Mouse (Mus musculus) megakaryocyte-erythroid progenitor cell, adult 5-6 weeks (primary cell): ENCODE measurements around the gene Khdc1c. TPM values are rescaled to one million over a fixed set of nuclear protein-coding genes. Genes with fewer than 3 reads are reported as not detected.

Experiments used
- total RNA-seq, 2 experiments: library from RNA; stranded (forward) in 1 of 2; stranded (reverse) in 1 of 2; fragments of 200-1000, 215-1000 nt in 1 of 2; fragments of >200 nt in 1 of 2; fragmentation: Nextera tagmentation in 1 of 2; gene quantifications; 2 replicates each; pipeline ENCODE4 v1.2.3; 2014 to 2017

Gene Khdc1c
- total RNA-seq, 2 experiments from 2014 or later, result 1.2 TPM; not detected in 1

Other genes with a start within 250 kb of the Khdc1c start
- gene Tmem14a, start 149.8 kb upstream of the Khdc1c start, total RNA-seq (2014; fragmentation: Nextera tagmentation), result 2.4 and 3.4 TPM in 2 replicates
- 0.65 and 0.85 TPM in 2 replicates for gene Tmem14a, start 149.8 kb upstream of the Khdc1c start, total RNA-seq (2017)
- gene Gsta3, start 127.7 kb upstream of the Khdc1c start, total RNA-seq (2014; fragmentation: Nextera tagmentation), result not detected in 2 replicates
- gene Gsta3, start 127.7 kb upstream of the Khdc1c start, total RNA-seq (2017), result not detected in 2 replicates
- gene Khdc1a, start 18.7 kb upstream of the Khdc1c start, total RNA-seq (2014; fragmentation: Nextera tagmentation), result not detected in 2 replicates
- not detected in 2 replicates for gene Khdc1a, start 18.7 kb upstream of the Khdc1c start, total RNA-seq (2017)
- not detected in 2 replicates for gene Khdc1b, start 15.2 kb downstream of the Khdc1c start, total RNA-seq (2014; fragmentation: Nextera tagmentation)
- gene Khdc1b, start 15.2 kb downstream of the Khdc1c start, total RNA-seq (2017), result not detected in 2 replicates